Mouse (Mus musculus) hindbrain, embryonic 13.5 days (tissue): ENCODE measurements around the gene Pttg1ip. TPM values are rescaled to one million over a fixed set of nuclear protein-coding genes. Genes with fewer than 3 reads are reported as not detected.

Experiments used
- ATAC-seq: fragments of 200-750 bp; cut with Nextera tagmentation; 2 replicates; pipeline ENCODE4 v1.8.0; 2017; ENCODE audit warnings: moderate TSS enrichment; ENCODE audit not compliant: low FRiP score
- H3K27ac ChIP-seq: fragments of 300-500 bp; sonication (generic); 2 replicates; pipeline ENCODE4 v1.5.1; 2015; ENCODE audit warnings: inconsistent platforms, mild to moderate bottlenecking, moderate library complexity
- H3K27me3 ChIP-seq: fragments of 300-500 bp; sonication (generic); 2 replicates; pipeline ENCODE4 v1.6.1; 2015; ENCODE audit warnings: mild to moderate bottlenecking, inconsistent platforms
- H3K36me3 ChIP-seq: fragments of 300-500 bp; sonication (generic); 2 replicates; pipeline ENCODE4 v1.6.1; 2015; ENCODE audit warnings: mild to moderate bottlenecking, inconsistent platforms
- H3K4me1 ChIP-seq: fragments of 300-500 bp; sonication (generic); replicated peaks from 2 replicates; pipeline ENCODE4 v1.6.1; 2015; ENCODE audit warnings: inconsistent platforms
- H3K4me2 ChIP-seq: fragments of 300-500 bp; sonication (generic); 2 replicates; pipeline ENCODE4 v1.6.1; 2015; ENCODE audit warnings: inconsistent platforms, mild to moderate bottlenecking, moderate library complexity
- H3K4me3 ChIP-seq: fragments of 300-500 bp; sonication (generic); 2 replicates; pipeline ENCODE4 v1.5.1; 2015; ENCODE audit warnings: mild to moderate bottlenecking, inconsistent platforms
- H3K9ac ChIP-seq: fragments of 300-500 bp; sonication (generic); 2 replicates; pipeline ENCODE4 v1.6.1; 2015; ENCODE audit warnings: mild to moderate bottlenecking, inconsistent platforms
- H3K9me3 ChIP-seq: fragments of 300-500 bp; sonication (generic); 2 replicates; pipeline ENCODE4 v1.6.1; 2016; ENCODE audit warnings: inconsistent platforms
- WGBS: fragments of 180-500 bp; shearing (Covaris S2); methylation state at CpG from one replicate; pipeline ENCODE4 v1.1.7; 2015; 5-methylcytosine and 5-hydroxymethylcytosine counted together
- polyA plus RNA-seq: library from polyadenylated mRNA; unstranded; fragments of >200 nt; fragmentation: Nextera tagmentation; extraction: Ambion mirVana; gene quantifications from 2 replicates; pipeline ENCODE4 v1.2.1, GENCODE M21; 2015

The Pttg1ip gene
- polyA plus RNA-seq, 1 experiment from 2014 or later: 69.0 TPM

DNA sequence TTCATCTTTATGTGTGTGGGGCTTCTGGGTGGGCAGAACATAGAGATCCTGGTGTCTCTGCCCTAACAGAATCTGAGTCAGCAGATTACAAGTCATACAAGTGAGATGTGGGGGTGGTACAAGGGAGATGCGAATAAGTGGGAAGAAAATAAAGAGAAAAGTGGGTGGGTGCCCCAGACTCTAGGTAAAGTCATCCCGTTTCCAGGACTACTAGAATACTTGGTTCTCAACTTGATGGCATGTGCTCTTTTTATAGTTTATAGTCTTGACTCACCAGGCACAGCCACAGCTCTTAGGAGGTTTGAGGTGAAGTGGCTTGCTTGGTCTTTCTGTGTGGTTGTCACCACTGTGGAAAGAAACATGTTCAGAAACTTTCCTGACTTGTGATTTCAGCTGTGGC is 14.5 kb downstream of the Pttg1ip start:
- no peaks in the 10 kb centered on the region for H3K4me1 ChIP-seq
- H3K9ac ChIP-seq: no peak overlapping the region
- H3K27me3 ChIP-seq: no peaks in the 10 kb centered on the region
- H3K36me3 ChIP-seq: peaks cover 77% of the 10 kb centered on the region
- 90% methylated on average over 2 of the region's 2 CpGs for WGBS
- no peak overlapping the region for H3K4me3 ChIP-seq
- H3K9me3 ChIP-seq: no peaks in the 10 kb centered on the region
- H3K27ac ChIP-seq: no peak overlapping the region
- H3K4me2 ChIP-seq: no peak overlapping the region
- ATAC-seq: no peak

- no peak overlapping the region for H3K9ac ChIP-seq
- peaks cover 4% of the 10 kb centered on the region for H3K9me3 ChIP-seq
- no peak overlapping the region for H3K4me3 ChIP-seq
- WGBS: 46% methylated on average over 4 of the region's 4 CpGs
- H3K27me3 ChIP-seq: no peaks in the 10 kb centered on the region
- peaks cover 15% of the 10 kb centered on the region for H3K4me1 ChIP-seq
- H3K4me2 ChIP-seq: no peak overlapping the region
- H3K27ac ChIP-seq: no peak overlapping the region
- peaks cover 16% of the 10 kb centered on the region for H3K36me3 ChIP-seq
- ATAC-seq: no peak
These were observed 21.5 kb downstream of the Pttg1ip start for GRCm38 (mm10) chr10:77603021-77603420.

- H3K4me1 ChIP-seq: peaks cover 19% of the 10 kb centered on the region
- H3K27me3 ChIP-seq: no peaks in the 10 kb centered on the region
- H3K4me3 ChIP-seq: no peak overlapping the region
- H3K4me2 ChIP-seq: no peak overlapping the region
- H3K9ac ChIP-seq: no peak overlapping the region
- peaks cover 4% of the 10 kb centered on the region for H3K9me3 ChIP-seq
- 91% methylated on average over 6 of the region's 6 CpGs for WGBS
- H3K27ac ChIP-seq: no peak overlapping the region
- peaks cover 12% of the 10 kb centered on the region for H3K36me3 ChIP-seq
- ATAC-seq: no peak
These were observed 22.6 kb downstream of the Pttg1ip start for GRCm38 (mm10) chr10:77604111-77604510.

DNA sequence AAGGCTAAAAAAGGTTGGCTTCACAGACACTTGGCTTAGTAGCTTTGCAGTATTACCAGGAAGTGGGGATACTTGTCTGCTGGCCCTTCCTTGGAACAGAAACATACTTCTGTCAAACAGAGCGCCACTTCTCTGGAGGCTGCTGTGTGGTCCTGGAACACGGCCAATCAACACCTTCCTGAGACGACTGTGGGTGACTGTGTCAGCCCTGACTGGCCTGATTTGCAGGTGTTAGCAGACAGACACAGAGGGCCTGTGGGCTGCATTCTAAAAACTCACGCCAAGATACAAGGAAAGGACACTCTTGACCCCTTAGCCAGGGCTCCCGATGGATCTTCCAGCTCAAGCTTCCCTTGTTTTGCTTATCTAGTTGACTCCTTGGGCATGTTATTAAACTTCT is 23.4 kb downstream of the Pttg1ip start:
- no peak overlapping the region for H3K4me2 ChIP-seq
- no peak for ATAC-seq
- no peaks in the 10 kb centered on the region for H3K27me3 ChIP-seq
- WGBS: 87% methylated on average over 5 of the region's 5 CpGs
- no peak overlapping the region for H3K4me3 ChIP-seq
- H3K36me3 ChIP-seq: peaks cover 9% of the 10 kb centered on the region
- peaks cover 4% of the 10 kb centered on the region for H3K9me3 ChIP-seq
- peak overlapping the region; percentile 95; the same call in 1 of the 2 replicates for H3K27ac ChIP-seq
- peaks cover 26% of the 10 kb centered on the region for H3K4me1 ChIP-seq
- H3K9ac ChIP-seq: no peak overlapping the region

DNA sequence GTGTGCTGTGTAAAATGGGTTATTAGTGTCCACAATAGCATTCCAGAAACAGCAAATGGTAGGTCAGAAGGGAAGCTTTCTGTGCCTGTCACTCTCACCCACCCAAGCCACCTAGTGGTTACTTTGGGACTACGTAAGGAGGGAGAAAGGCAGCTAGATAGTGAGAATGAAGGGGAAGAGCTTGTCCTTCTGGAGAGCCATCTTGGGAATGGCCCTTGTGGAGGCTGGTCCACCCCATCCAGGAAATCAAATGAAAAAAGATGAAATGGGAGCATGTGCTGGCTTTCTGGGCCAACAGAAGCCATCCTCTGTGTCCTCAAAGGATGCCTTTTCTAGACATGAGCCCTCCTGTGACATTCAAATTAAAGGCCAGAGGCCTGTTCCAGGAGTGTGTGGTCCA is 23.8 kb downstream of the Pttg1ip start:
- peak overlapping the region; percentile 95 for H3K27ac ChIP-seq
- H3K9ac ChIP-seq: peak overlapping the region; percentile 83
- peak overlapping the region; percentile 60 for H3K4me3 ChIP-seq
- H3K36me3 ChIP-seq: peaks cover 13% of the 10 kb centered on the region
- no peaks in the 10 kb centered on the region for H3K27me3 ChIP-seq
- 15% methylated on average over 1 of the region's 1 CpGs for WGBS
- H3K4me1 ChIP-seq: peaks cover 30% of the 10 kb centered on the region
- H3K9me3 ChIP-seq: peaks cover 4% of the 10 kb centered on the region
- ATAC-seq: peak; percentile 15; the same call in 1 of the 2 replicates
- peak overlapping the region; percentile 73 for H3K4me2 ChIP-seq

- Histone ChIP-seq H3K4me3 (peak within 1 kb of the TSS; percentile 60), H3K4me2 (peak within 1 kb of the TSS; percentile 73), H3K4me1 (peaks cover 35% of the 10 kb centered on the region), H3K27ac (peak within 1 kb of the TSS; percentile 95), H3K9me3 (peaks cover 4% of the 10 kb centered on the region), H3K9ac (peak within 1 kb of the TSS; percentile 83), H3K36me3 (peaks cover 21% of the 10 kb centered on the region), H3K27me3 (no peaks in the 10 kb centered on the region)
- WGBS: under 1% methylated on average over 102 of the region's 119 CpGs
- ATAC-seq: peak; percentile 85
These were observed 24.6 kb downstream of the Pttg1ip start, which contains the start of the genes Sumo3 and Gm49325 for GRCm38 (mm10) chr10:77605908-77606826. Sumo3 (plus strand) TSS chr10:77606097. Gm49325 (plus strand) TSS chr10:77606197.

DNA sequence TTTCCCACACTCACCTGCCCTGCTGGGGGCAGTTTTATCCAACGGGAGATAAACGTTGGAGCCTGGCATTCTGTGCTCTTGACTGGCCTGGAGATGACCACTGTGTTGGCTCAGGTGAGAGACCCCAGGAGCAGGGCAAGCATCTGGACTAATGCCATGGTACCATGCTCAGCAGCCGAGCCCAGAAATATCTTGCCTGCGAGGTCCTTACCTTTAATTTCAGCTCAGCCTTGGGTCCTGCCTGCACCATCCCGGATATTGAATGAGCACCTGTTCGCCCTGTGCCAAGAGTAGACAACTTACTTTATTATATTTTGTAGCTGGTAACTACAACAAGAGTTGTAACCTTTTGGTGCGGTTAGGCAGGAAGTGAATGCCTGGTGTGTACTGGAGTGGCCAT is 25.3 kb downstream of the Pttg1ip start:
- Histone ChIP-seq H3K4me2 (peak overlapping the region; percentile 73), H3K4me1 (peaks cover 35% of the 10 kb centered on the region), H3K36me3 (peaks cover 28% of the 10 kb centered on the region), H3K9me3 (peaks cover 4% of the 10 kb centered on the region), H3K27ac (peak overlapping the region; percentile 95), H3K4me3 (peak overlapping the region; percentile 60), H3K9ac (peak overlapping the region; percentile 83), H3K27me3 (no peaks in the 10 kb centered on the region)
- 46% methylated on average over 7 of the region's 7 CpGs for WGBS
- ATAC-seq: peak; percentile 30

- H3K4me3 ChIP-seq: peak overlapping the region; percentile 60
- WGBS: 68% methylated on average over 5 of the region's 5 CpGs
These were observed 25.9 kb downstream of the Pttg1ip start for GRCm38 (mm10) chr10:77607441-77607840.

DNA sequence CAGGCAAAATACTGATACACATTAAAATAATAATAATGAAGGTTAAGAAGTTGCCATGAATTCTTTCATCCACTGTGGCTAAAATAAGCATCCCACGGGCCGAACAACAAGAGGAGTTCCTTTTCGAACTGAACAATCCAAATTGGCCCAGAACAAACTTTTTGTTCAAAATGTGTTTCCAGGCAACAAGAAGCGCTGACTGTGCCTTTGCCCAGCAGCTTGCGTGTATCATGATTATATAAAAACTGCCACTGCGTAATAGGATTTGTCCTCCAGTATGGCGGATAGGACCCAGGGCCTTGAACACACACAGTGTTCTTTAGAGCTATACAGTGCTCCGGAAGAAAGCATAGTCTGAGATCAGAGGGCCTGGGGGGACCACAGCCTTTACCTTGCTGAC is 27.1 kb downstream of the Pttg1ip start:
- H3K4me3 ChIP-seq: no peak overlapping the region
- no peak overlapping the region for H3K4me2 ChIP-seq
- peaks cover 35% of the 10 kb centered on the region for H3K4me1 ChIP-seq
- H3K36me3 ChIP-seq: peaks cover 41% of the 10 kb centered on the region
- no peak overlapping the region for H3K27ac ChIP-seq
- H3K9ac ChIP-seq: no peak overlapping the region
- ATAC-seq: no peak
- H3K27me3 ChIP-seq: no peaks in the 10 kb centered on the region
- WGBS: 92% methylated on average over 8 of the region's 8 CpGs
- H3K9me3 ChIP-seq: peaks cover 4% of the 10 kb centered on the region

More at GRCm38 (mm10) chr10:77607441-77607840, 25.9 kb downstream of the Pttg1ip start:
- H3K4me1 ChIP-seq: peaks cover 35% of the 10 kb centered on the region
- peaks cover 4% of the 10 kb centered on the region for H3K9me3 ChIP-seq
- peaks cover 30% of the 10 kb centered on the region for H3K36me3 ChIP-seq
- peak overlapping the region; percentile 73 for H3K4me2 ChIP-seq
- no peak overlapping the region for H3K27ac ChIP-seq
- no peak for ATAC-seq
- H3K9ac ChIP-seq: peak overlapping the region; percentile 83; the same call in 1 of the 2 replicates
- no peaks in the 10 kb centered on the region for H3K27me3 ChIP-seq

GRCm38 (mm10) chr10:77610221-77610961 is 28.9 kb downstream of the Pttg1ip start:
- no peak overlapping the region for H3K4me2 ChIP-seq

DNA sequence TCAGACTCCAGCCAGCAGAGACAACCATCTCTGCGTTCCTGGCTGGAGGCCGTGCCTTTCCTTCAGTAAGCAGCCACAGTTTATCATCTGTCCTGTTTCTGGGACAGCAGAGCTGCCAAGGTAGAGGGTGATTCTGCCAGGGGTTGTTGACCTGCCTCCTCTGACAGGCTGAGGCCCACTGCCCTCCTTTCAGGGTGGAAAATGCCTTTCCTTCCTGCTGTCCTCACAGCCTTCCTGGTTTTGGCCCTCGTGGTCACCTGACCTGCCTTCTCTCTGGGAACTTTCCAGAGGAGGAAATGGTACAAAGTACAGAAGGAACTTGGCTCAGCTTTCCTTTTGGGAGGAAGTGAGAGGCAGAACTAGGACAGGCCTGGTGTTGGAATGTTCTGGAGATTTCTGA is 31.9 kb downstream of the Pttg1ip start:
- H3K4me2 ChIP-seq: no peak overlapping the region
- WGBS: 95% methylated on average over 3 of the region's 3 CpGs
- peaks cover 86% of the 10 kb centered on the region for H3K36me3 ChIP-seq
- H3K9ac ChIP-seq: no peak overlapping the region
- no peaks in the 10 kb centered on the region for H3K9me3 ChIP-seq
- no peaks in the 10 kb centered on the region for H3K27me3 ChIP-seq
- H3K27ac ChIP-seq: peak overlapping the region; percentile 9; the same call in 1 of the 2 replicates
- no peak for ATAC-seq
- peaks cover 16% of the 10 kb centered on the region for H3K4me1 ChIP-seq
- no peak overlapping the region for H3K4me3 ChIP-seq

More at GRCm38 (mm10) chr10:77610221-77610961, 28.9 kb downstream of the Pttg1ip start:
- Histone ChIP-seq H3K9me3 (no peaks in the 10 kb centered on the region), H3K27me3 (no peaks in the 10 kb centered on the region), H3K36me3 (peaks cover 58% of the 10 kb centered on the region), H3K9ac (no peak overlapping the region), H3K27ac (peak overlapping the region; percentile 30; the same call in 1 of the 2 replicates), H3K4me3 (no peak overlapping the region), H3K4me1 (peaks cover 35% of the 10 kb centered on the region)
- 88% methylated on average over 8 of the region's 8 CpGs for WGBS
- no peak for ATAC-seq

GRCm38 (mm10) chr10:77615647-77616046 is 34.1 kb downstream of the Pttg1ip start:
- no peaks in the 10 kb centered on the region for H3K9me3 ChIP-seq
- H3K27ac ChIP-seq: no peak overlapping the region
- WGBS: 95% methylated on average over 8 of the region's 8 CpGs
- H3K4me2 ChIP-seq: no peak overlapping the region
- H3K4me3 ChIP-seq: no peak overlapping the region
- no peaks in the 10 kb centered on the region for H3K27me3 ChIP-seq
- peaks cover 75% of the 10 kb centered on the region for H3K36me3 ChIP-seq
- H3K4me1 ChIP-seq: peaks cover 2% of the 10 kb centered on the region
- H3K9ac ChIP-seq: no peak overlapping the region
- ATAC-seq: no peak
